Mouse (Mus musculus): ENCODE results near the gene Zfp639. TPM values are rescaled to one million over a fixed set of nuclear protein-coding genes. Genes with fewer than 3 reads are reported as not detected.

Zfp639 gene
- polyA plus RNA-seq, 1 experiment = 19.6 TPM

GRCm38 (mm10) chr3:32506366-32507225 is 3.5 kb upstream of the Zfp639 start:
- WGBS = 71% methylated on average over 11 of the region's 11 CpGs
- Histone ChIP-seq H3K27ac (ENCODE audit: insufficient read depth, low read depth, low read length) (no peak overlapping the region), H3K4me3 (ENCODE audit: insufficient read depth, low read depth, low read length) (no peak overlapping the region), H3K4me1 (ENCODE audit: control insufficient read depth, insufficient read depth, low read length) (peaks cover 4% of the 10 kb centered on the region), H3K27me3 (replicated peaks; ENCODE audit: control insufficient read depth, insufficient read depth, low read length) (no peaks in the 10 kb centered on the region), H3K36me3 (ENCODE audit: control insufficient read depth, insufficient read depth, low read length) (no peaks in the 10 kb centered on the region)
- TF ChIP-seq CTCF (conservative IDR thresholded peaks at IDR 0.05; ENCODE audit: insufficient read depth, insufficient read length, low read depth, low read length) = no peak
- TF ChIP-seq POLR2A (IDR thresholded peaks at IDR 0.05; ENCODE audit: low read depth, low read length) = no peak
- DNase-seq = no peak

GRCm38 (mm10) chr3:32508666-32509324 is 1.3 kb upstream of the Zfp639 start:
- peak; percentile 78 for DNase-seq
- TF ChIP-seq POLR2A (IDR thresholded peaks at IDR 0.05; ENCODE audit: low read depth, low read length) (no peak), CTCF (conservative IDR thresholded peaks at IDR 0.05; ENCODE audit: insufficient read depth, insufficient read length, low read depth, low read length) (peak; percentile 87)
- no peak overlapping the region for H3K4me3 ChIP-seq (ENCODE audit: insufficient read depth, low read depth, low read length)

GRCm38 (mm10) chr3:32510375-32511190 is 524 bp downstream of the Zfp639 start:
- no peaks in the 10 kb centered on the region for H3K27me3 ChIP-seq (replicated peaks; ENCODE audit: control insufficient read depth, insufficient read depth, low read length)
- H3K36me3 ChIP-seq (ENCODE audit: control insufficient read depth, insufficient read depth, low read length) = peaks cover 2% of the 10 kb centered on the region; the same call in 1 of the 2 replicates
- peak; percentile 84 for TF ChIP-seq CTCF (conservative IDR thresholded peaks at IDR 0.05; ENCODE audit: insufficient read depth, insufficient read length, low read depth, low read length)
- peak; percentile 13 for TF ChIP-seq POLR2A (IDR thresholded peaks at IDR 0.05; ENCODE audit: low read depth, low read length)
- DNase-seq = peak; percentile 97
- H3K27ac ChIP-seq (ENCODE audit: insufficient read depth, low read depth, low read length) = peak overlapping the region; percentile 36
- peak overlapping the region; percentile 59 for H3K4me3 ChIP-seq (ENCODE audit: insufficient read depth, low read depth, low read length)
- peaks cover 6% of the 10 kb centered on the region for H3K4me1 ChIP-seq (ENCODE audit: control insufficient read depth, insufficient read depth, low read length)
- under 1% methylated on average over 69 of the region's 69 CpGs for WGBS

More at GRCm38 (mm10) chr3:32508666-32509324, 1.3 kb upstream of the Zfp639 start:
- H3K27me3 ChIP-seq (replicated peaks; ENCODE audit: control insufficient read depth, insufficient read depth, low read length) = no peaks in the 10 kb centered on the region
- peaks cover 6% of the 10 kb centered on the region for H3K4me1 ChIP-seq (ENCODE audit: control insufficient read depth, insufficient read depth, low read length)
- no peaks in the 10 kb centered on the region for H3K36me3 ChIP-seq (ENCODE audit: control insufficient read depth, insufficient read depth, low read length)
- 4% methylated on average over 17 of the region's 17 CpGs for WGBS
- H3K27ac ChIP-seq (ENCODE audit: insufficient read depth, low read depth, low read length) = no peak overlapping the region

GRCm38 (mm10) chr3:32511191-32511550 is 1.1 kb downstream of the Zfp639 start:
- TF ChIP-seq POLR2A (IDR thresholded peaks at IDR 0.05; ENCODE audit: low read depth, low read length) = no peak
- no peak for TF ChIP-seq CTCF (conservative IDR thresholded peaks at IDR 0.05; ENCODE audit: insufficient read depth, insufficient read length, low read depth, low read length)
- peak; percentile 54 for DNase-seq
- H3K27me3 ChIP-seq (replicated peaks; ENCODE audit: control insufficient read depth, insufficient read depth, low read length) = no peaks in the 10 kb centered on the region
- 2% methylated on average over 13 of the region's 13 CpGs for WGBS
- H3K4me1 ChIP-seq (ENCODE audit: control insufficient read depth, insufficient read depth, low read length) = peaks cover 6% of the 10 kb centered on the region
- peak overlapping the region; percentile 36 for H3K27ac ChIP-seq (ENCODE audit: insufficient read depth, low read depth, low read length)
- H3K4me3 ChIP-seq (ENCODE audit: insufficient read depth, low read depth, low read length) = peak overlapping the region; percentile 59
- H3K36me3 ChIP-seq (ENCODE audit: control insufficient read depth, insufficient read depth, low read length) = peaks cover 2% of the 10 kb centered on the region; the same call in 1 of the 2 replicates

GRCm38 (mm10) chr3:32512686-32513284 is 2.7 kb downstream of the Zfp639 start:
- TF ChIP-seq CTCF (conservative IDR thresholded peaks at IDR 0.05; ENCODE audit: insufficient read depth, insufficient read length, low read depth, low read length) = no peak
- no peak for TF ChIP-seq POLR2A (IDR thresholded peaks at IDR 0.05; ENCODE audit: low read depth, low read length)
- Histone ChIP-seq H3K4me1 (ENCODE audit: control insufficient read depth, insufficient read depth, low read length) (peaks cover 6% of the 10 kb centered on the region), H3K36me3 (ENCODE audit: control insufficient read depth, insufficient read depth, low read length) (peaks cover 5% of the 10 kb centered on the region), H3K4me3 (ENCODE audit: insufficient read depth, low read depth, low read length) (no peak overlapping the region), H3K27me3 (replicated peaks; ENCODE audit: control insufficient read depth, insufficient read depth, low read length) (no peaks in the 10 kb centered on the region), H3K27ac (ENCODE audit: insufficient read depth, low read depth, low read length) (no peak overlapping the region)
- WGBS = 91% methylated on average over 7 of the region's 7 CpGs
- DNase-seq = no peak

- peaks cover 6% of the 10 kb centered on the region for H3K4me1 ChIP-seq (ENCODE audit: control insufficient read depth, insufficient read depth, low read length)
- TF ChIP-seq CTCF (conservative IDR thresholded peaks at IDR 0.05; ENCODE audit: insufficient read depth, insufficient read length, low read depth, low read length) = no peak
- TF ChIP-seq POLR2A (IDR thresholded peaks at IDR 0.05; ENCODE audit: low read depth, low read length) = no peak
- H3K27ac ChIP-seq (ENCODE audit: insufficient read depth, low read depth, low read length) = no peak overlapping the region
- H3K36me3 ChIP-seq (ENCODE audit: control insufficient read depth, insufficient read depth, low read length) = peaks cover 6% of the 10 kb centered on the region
- no peak overlapping the region for H3K4me3 ChIP-seq (ENCODE audit: insufficient read depth, low read depth, low read length)
- H3K27me3 ChIP-seq (replicated peaks; ENCODE audit: control insufficient read depth, insufficient read depth, low read length) = no peaks in the 10 kb centered on the region
- DNase-seq = no peak
Observed at GRCm38 (mm10) chr3:32513528-32513927, 3.5 kb downstream of the Zfp639 start.
